Mouse (Mus musculus) ovary, postnatal 14 days (tissue): Measurements from ENCODE around the gene Cdk5rap3.

ENCODE experiments used
- DNase-seq: peaks from one replicate; pipeline ENCODE4 v3.0.0; 2022; ENCODE audit warnings: low spot score

Cdk5rap3 gene

GRCm38 (mm10) chr11:96859635-96860034 lies 56.7 kb downstream of the Cdk5rap3 start:
- no peak for DNase-seq

GRCm38 (mm10) chr11:96857446-96857845 lies 58.9 kb downstream of the Cdk5rap3 start:
- DNase-seq = no peak
